In genomic region chr4:64451442-64451841, GRCm38 (mm10) we compare ENCODE assay signal across 16 mouse cellular contexts.
DNase-seq lines count a peak whose midpoint lies in the region; ATAC-seq lines count a peak whose summit lies in the region.
"Had no signal": no experiment of that assay in that cellular context is flagged by ENCODE, and none has a peak within 500 bp of the region (broad histone marks: within the 10 kb centered on the region; RNA-seq: fewer than 3 reads in every experiment).

No protein-coding gene starts in this region.

- 39% methylated on average over 1 of the region's 1 CpGs for WGBS in forebrain, embryonic 15.5 days
- 63% methylated on average over 1 of the region's 1 CpGs for WGBS in forebrain, embryonic 14.5 days
- 85% methylated on average over 1 of the region's 1 CpGs for WGBS in midbrain, embryonic 10.5 days
- WGBS in midbrain, embryonic 14.5 days = 53% methylated on average over 1 of the region's 1 CpGs
- WGBS in midbrain, embryonic 13.5 days = 41% methylated on average over 1 of the region's 1 CpGs

- no peak overlapping the region for H3K4me2 ChIP-seq in forebrain, embryonic 15.5 days (replicated peaks)
- no peak overlapping the region for H3K4me2 ChIP-seq in forebrain, embryonic 14.5 days (ENCODE audit: low read length)
- no peak overlapping the region for H3K4me2 ChIP-seq in midbrain, embryonic 14.5 days (ENCODE audit: low read length)
- no peak overlapping the region for H3K4me2 ChIP-seq in midbrain, embryonic 13.5 days (replicated peaks)
- H3K4me2 ChIP-seq: embryonic facial prominence, embryonic 13.5 days; limb, embryonic 12.5 days; liver, embryonic 13.5 days; lung, embryonic 14.5 days had no signal

- H3K4me1 ChIP-seq in forebrain, embryonic 15.5 days = 0 out of 2 replicates have a peak, but pooled peaks cover 6% of the 10 kb centered on the region
- peaks cover 3% of the 10 kb centered on the region; the same call in 1 of the 2 replicates for H3K4me1 ChIP-seq in forebrain, embryonic 14.5 days (ENCODE audit: control insufficient read depth, insufficient read depth, low read length)
- H3K4me1 ChIP-seq in midbrain, embryonic 10.5 days = peaks cover 8% of the 10 kb centered on the region; the same call in 1 of the 2 replicates
- peaks cover 4% of the 10 kb centered on the region; the same call in 1 of the 2 replicates for H3K4me1 ChIP-seq in midbrain, embryonic 14.5 days (ENCODE audit: control insufficient read depth, insufficient read depth, low read length)
- peaks cover 4% of the 10 kb centered on the region for H3K4me1 ChIP-seq in midbrain, embryonic 13.5 days (replicated peaks)
- H3K4me1 ChIP-seq: embryonic facial prominence, embryonic 13.5 days; limb, embryonic 12.5 days; liver, embryonic 13.5 days had no signal

- H3K9ac ChIP-seq in forebrain, embryonic 15.5 days (replicated peaks) = no peak overlapping the region
- H3K9ac ChIP-seq in forebrain, embryonic 14.5 days (ENCODE audit: low read length) = no peak overlapping the region
- H3K9ac ChIP-seq in midbrain, embryonic 14.5 days (replicated peaks; ENCODE audit: low read length) = no peak overlapping the region
- H3K9ac ChIP-seq in midbrain, embryonic 13.5 days (replicated peaks) = no peak overlapping the region
- H3K9ac ChIP-seq: embryonic facial prominence, embryonic 13.5 days; limb, embryonic 12.5 days; liver, embryonic 13.5 days; lung, embryonic 14.5 days had no signal

- H3K27ac ChIP-seq in forebrain, embryonic 15.5 days (replicated peaks) = no peak overlapping the region
- H3K27ac ChIP-seq in forebrain, embryonic 14.5 days (ENCODE audit: low read depth, low read length) = no peak overlapping the region
- H3K27ac ChIP-seq in midbrain, embryonic 10.5 days (replicated peaks) = peak overlapping the region; percentile 52
- no peak overlapping the region; the same call in 1 of the 2 replicates for H3K27ac ChIP-seq in midbrain, embryonic 14.5 days (replicated peaks; ENCODE audit: low read depth, low read length)
- no peak overlapping the region for H3K27ac ChIP-seq in midbrain, embryonic 13.5 days
- H3K27ac ChIP-seq: embryonic facial prominence, embryonic 13.5 days; kidney, postnatal 0 days; limb, embryonic 12.5 days; liver, embryonic 13.5 days had no signal

- no peak overlapping the region for H3K4me3 ChIP-seq in forebrain, embryonic 15.5 days
- H3K4me3 ChIP-seq in forebrain, embryonic 14.5 days (ENCODE audit: low read depth, low read length) = no peak overlapping the region
- H3K4me3 ChIP-seq in midbrain, embryonic 10.5 days = no peak overlapping the region
- H3K4me3 ChIP-seq in midbrain, embryonic 14.5 days (replicated peaks; ENCODE audit: low read depth, low read length) = no peak overlapping the region
- no peak overlapping the region for H3K4me3 ChIP-seq in midbrain, embryonic 13.5 days (replicated peaks)
- H3K4me3 ChIP-seq: embryonic facial prominence, embryonic 13.5 days; limb, embryonic 12.5 days; liver, embryonic 13.5 days had no signal

- no peaks in the 10 kb centered on the region for H3K9me3 ChIP-seq in forebrain, embryonic 15.5 days
- no peaks in the 10 kb centered on the region for H3K9me3 ChIP-seq in forebrain, embryonic 14.5 days (replicated peaks; ENCODE audit: control insufficient read depth, low read length)
- no peaks in the 10 kb centered on the region for H3K9me3 ChIP-seq in midbrain, embryonic 10.5 days (replicated peaks)
- H3K9me3 ChIP-seq in midbrain, embryonic 14.5 days (ENCODE audit: control insufficient read depth, low read length) = no peaks in the 10 kb centered on the region
- H3K9me3 ChIP-seq in midbrain, embryonic 13.5 days = no peaks in the 10 kb centered on the region
- H3K9me3 ChIP-seq: embryonic facial prominence, embryonic 13.5 days; limb, embryonic 12.5 days; liver, embryonic 13.5 days had no signal

- ATAC-seq in forebrain, embryonic 15.5 days (replicated peaks) = peak; percentile 55; the same call in 1 of the 2 replicates
- no peak; the same call in 1 of the 2 replicates for ATAC-seq in forebrain, embryonic 14.5 days
- no peak for ATAC-seq in midbrain, embryonic 14.5 days (ENCODE audit: low FRiP score, low TSS enrichment)
- ATAC-seq in midbrain, embryonic 13.5 days = 0 out of 2 replicates have a peak, but pooled peaks have one; percentile 43

- H3K36me3 ChIP-seq in forebrain, embryonic 15.5 days = no peaks in the 10 kb centered on the region
- no peaks in the 10 kb centered on the region for H3K36me3 ChIP-seq in forebrain, embryonic 14.5 days (ENCODE audit: control insufficient read depth, insufficient read depth, low read length)
- H3K36me3 ChIP-seq in midbrain, embryonic 10.5 days = no peaks in the 10 kb centered on the region
- no peaks in the 10 kb centered on the region for H3K36me3 ChIP-seq in midbrain, embryonic 14.5 days (ENCODE audit: control insufficient read depth, insufficient read depth, low read length)
- no peaks in the 10 kb centered on the region for H3K36me3 ChIP-seq in midbrain, embryonic 13.5 days
- H3K36me3 ChIP-seq: embryonic facial prominence, embryonic 13.5 days; limb, embryonic 12.5 days; liver, embryonic 13.5 days had no signal

- no peaks in the 10 kb centered on the region for H3K27me3 ChIP-seq in forebrain, embryonic 15.5 days
- no peaks in the 10 kb centered on the region for H3K27me3 ChIP-seq in forebrain, embryonic 14.5 days (replicated peaks; ENCODE audit: control insufficient read depth, insufficient read depth, low read length)
- H3K27me3 ChIP-seq in midbrain, embryonic 10.5 days (ENCODE audit: low read depth, poor library complexity, severe bottlenecking) = no peaks in the 10 kb centered on the region
- no peaks in the 10 kb centered on the region for H3K27me3 ChIP-seq in midbrain, embryonic 14.5 days (ENCODE audit: control insufficient read depth, insufficient read depth, low read length)
- no peaks in the 10 kb centered on the region for H3K27me3 ChIP-seq in midbrain, embryonic 13.5 days
- H3K27me3 ChIP-seq: embryonic facial prominence, embryonic 13.5 days; limb, embryonic 12.5 days; liver, embryonic 13.5 days had no signal

- DNase-seq in forebrain, embryonic 14.5 days (ENCODE audit: low spot score) = no peak
- DNase-seq in midbrain, embryonic 10.5 days (ENCODE audit: low spot score) = no peak
- no peak for DNase-seq in midbrain, embryonic 14.5 days
- DNase-seq in spleen, postnatal 10 days (ENCODE audit: low spot score in 2 of 2) = no peak
- no peak for DNase-seq in urinary bladder, adult 2 months (ENCODE audit: low spot score)
- DNase-seq: cerebellum, adult 8-10 months; kidney, adult 11 months; liver, embryonic 13.5 days; lung, embryonic 14.5 days; lung, postnatal 36 days; thymus, postnatal 25 days had no signal

Comparison
In these comparisons a context has a peak if more than half of its experiments do, and no peak if none do; other contexts are left out.
1. ATAC-seq: peak in forebrain, embryonic 15.5 days (single experiment) and midbrain, embryonic 13.5 days (single experiment); none in forebrain, embryonic 14.5 days (single experiment) and midbrain, embryonic 14.5 days (single experiment).